Mouse (Mus musculus): Measurements from ENCODE around the gene Vma21.

DNA sequence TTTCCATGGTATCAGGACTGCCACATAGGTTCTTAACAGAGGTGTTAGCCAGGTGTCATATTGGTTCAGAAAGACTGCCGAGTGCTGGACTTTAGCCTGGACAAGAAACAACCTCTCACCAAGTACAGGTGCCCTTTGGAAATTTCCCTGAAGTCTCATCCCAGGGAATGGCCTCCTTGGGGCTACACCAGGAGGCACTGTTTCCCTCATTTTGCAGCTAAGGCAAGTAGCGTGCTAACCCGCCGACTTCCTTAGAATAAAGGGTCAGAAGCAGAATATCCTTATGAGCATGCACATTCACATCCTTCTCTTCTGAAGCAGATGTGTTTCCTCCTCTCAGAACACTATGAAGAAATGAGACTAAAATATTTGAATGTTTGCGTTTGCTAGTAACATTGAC is 16.8 kb upstream of the Vma21 start:
- no peak for TF ChIP-seq CTCF (IDR thresholded peaks at IDR 0.05; ENCODE audit: borderline replicate concordance, insufficient read depth, low read depth, low read length)
- no peak for TF ChIP-seq POLR2A (IDR thresholded peaks at IDR 0.05; ENCODE audit: borderline replicate concordance, insufficient read depth, low read length)

All from cerebellum, adult 2 months (tissue).